Mouse (Mus musculus) forebrain, embryonic 15.5 days (tissue): ENCODE data around the gene Fam168a. TPM values are rescaled to one million over a fixed set of nuclear protein-coding genes. Genes with fewer than 3 reads are reported as not detected.
"Not testable (repeated sequence)": the region's sequence is repeated elsewhere in the genome, so short reads cannot be mapped to it uniquely, and the experiment has no call there.

Experiments
- ATAC-seq: fragments of 200-750 bp; cut with Nextera tagmentation; replicated peaks from 2 replicates; pipeline ENCODE4 v1.8.0; 2017; ENCODE audit warnings: mild to moderate bottlenecking, moderate TSS enrichment, moderate library complexity
- H3K27ac ChIP-seq: fragments of 300-500 bp; sonication (generic); replicated peaks from 2 replicates; pipeline ENCODE4 v1.5.1; 2015; ENCODE audit warnings: mild to moderate bottlenecking, inconsistent platforms
- H3K27me3 ChIP-seq: fragments of 300-500 bp; sonication (generic); 2 replicates; pipeline ENCODE4 v1.6.1; 2015; ENCODE audit warnings: inconsistent platforms
- H3K36me3 ChIP-seq: fragments of 300-500 bp; sonication (generic); 2 replicates; pipeline ENCODE4 v1.6.1; 2015; ENCODE audit warnings: mild to moderate bottlenecking, inconsistent platforms
- H3K4me1 ChIP-seq: fragments of 300-500 bp; sonication (generic); 2 replicates; pipeline ENCODE4 v1.6.1; 2015; ENCODE audit warnings: inconsistent platforms
- H3K4me2 ChIP-seq: fragments of 300-500 bp; sonication (generic); replicated peaks from 2 replicates; pipeline ENCODE4 v1.6.1; 2015; ENCODE audit warnings: mild to moderate bottlenecking, inconsistent platforms
- H3K4me3 ChIP-seq: fragments of 300-500 bp; sonication (generic); 2 replicates; pipeline ENCODE4 v1.5.1; 2015; ENCODE audit warnings: mild to moderate bottlenecking, inconsistent platforms
- H3K9ac ChIP-seq: fragments of 300-500 bp; sonication (generic); replicated peaks from 2 replicates; pipeline ENCODE4 v1.6.1; 2015; ENCODE audit warnings: mild to moderate bottlenecking, inconsistent platforms
- H3K9me3 ChIP-seq: fragments of 300-500 bp; sonication (generic); 2 replicates; pipeline ENCODE4 v1.6.1; 2016; ENCODE audit warnings: inconsistent platforms
- WGBS: fragments of 180-500 bp; shearing (Covaris S2); methylation state at CpG from one replicate; pipeline ENCODE4 v1.1.7; 2015; ENCODE audit warnings: mixed read lengths; 5-methylcytosine and 5-hydroxymethylcytosine counted together
- polyA plus RNA-seq: library from polyadenylated mRNA; unstranded; fragments of >200 nt; fragmentation: Nextera tagmentation; extraction: Ambion mirVana; gene quantifications from 2 replicates; pipeline ENCODE4 v1.2.1, GENCODE M21; 2015

The Fam168a gene
- polyA plus RNA-seq, 1 experiment from 2014 or later, result 115 TPM

DNA sequence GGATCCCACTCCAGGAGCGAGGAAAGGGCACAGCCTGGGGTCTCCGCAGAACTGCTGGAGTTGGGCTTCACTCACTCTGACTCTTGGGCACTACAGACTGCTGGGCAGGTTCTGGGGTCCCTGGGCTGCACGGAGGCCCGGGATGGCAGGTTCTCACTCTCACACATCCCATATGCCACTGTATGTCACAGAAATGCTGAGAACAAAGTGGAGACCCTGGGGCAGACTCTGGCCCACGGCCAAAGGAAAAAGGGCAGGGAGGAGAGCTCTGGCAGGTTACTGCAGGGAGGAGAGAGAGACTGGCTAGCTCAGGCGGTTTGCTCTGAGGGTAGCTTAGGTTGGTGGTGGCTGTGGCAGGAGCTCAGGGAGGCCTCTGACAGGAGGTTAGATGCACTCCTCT is 15.8 kb downstream of the Fam168a start:
- Histone ChIP-seq H3K9me3 (no peaks in the 10 kb centered on the region), H3K27ac (peak overlapping the region; percentile 70), H3K4me1 (peaks cover 53% of the 10 kb centered on the region), H3K4me2 (no peak overlapping the region), H3K9ac (no peak overlapping the region), H3K36me3 (no peaks in the 10 kb centered on the region), H3K4me3 (no peak overlapping the region), H3K27me3 (no peaks in the 10 kb centered on the region)
- WGBS, result 24% methylated on average over 6 of the region's 6 CpGs
- peak; percentile 59; the same call in 1 of the 2 replicates for ATAC-seq

GRCm38 (mm10) chr7:100723453-100724294 is 17.2 kb downstream of the Fam168a start:
- 0 out of 2 replicates have a peak, but pooled peaks have one; percentile 35 for ATAC-seq

GRCm38 (mm10) chr7:100727538-100728085 is 21.2 kb downstream of the Fam168a start:
- Histone ChIP-seq H3K4me3 (no peak overlapping the region), H3K9me3 (no peaks in the 10 kb centered on the region), H3K4me2 (no peak overlapping the region), H3K27ac (no peak overlapping the region), H3K36me3 (no peaks in the 10 kb centered on the region), H3K4me1 (peaks cover 36% of the 10 kb centered on the region), H3K27me3 (no peaks in the 10 kb centered on the region), H3K9ac (no peak overlapping the region)
- no peak for ATAC-seq
- WGBS, result 72% methylated on average over 2 of the region's 2 CpGs

More at GRCm38 (mm10) chr7:100723453-100724294, 17.2 kb downstream of the Fam168a start:
- Histone ChIP-seq H3K4me2 (peak overlapping the region; percentile 15; the same call in 1 of the 2 replicates), H3K27ac (peak overlapping the region; percentile 86), H3K36me3 (no peaks in the 10 kb centered on the region), H3K4me1 (peaks cover 48% of the 10 kb centered on the region), H3K9ac (no peak overlapping the region), H3K4me3 (no peak overlapping the region), H3K9me3 (no peaks in the 10 kb centered on the region), H3K27me3 (no peaks in the 10 kb centered on the region)
- WGBS, result 4% methylated on average over 12 of the region's 12 CpGs

DNA sequence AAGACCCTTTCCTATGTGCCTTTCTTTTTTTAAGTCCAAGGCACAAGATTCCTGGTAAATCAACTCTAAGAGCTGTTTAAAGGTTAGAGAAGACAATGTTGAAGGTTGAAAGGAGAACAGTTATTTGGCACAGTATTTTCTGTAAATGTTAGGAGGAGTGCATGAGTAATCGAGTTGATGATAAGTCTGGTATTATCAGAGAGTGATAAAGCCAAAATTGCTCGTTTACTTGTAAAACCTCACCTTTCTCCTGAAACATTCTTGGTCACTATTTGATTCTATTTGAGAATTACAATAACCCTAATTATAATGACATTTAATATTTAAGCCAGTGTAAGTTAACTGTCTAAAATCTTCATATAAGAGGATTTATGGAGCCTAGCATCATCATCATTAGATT is 23.3 kb downstream of the Fam168a start:
- Histone ChIP-seq H3K9me3 (no peaks in the 10 kb centered on the region), H3K27ac (no peak overlapping the region), H3K27me3 (no peaks in the 10 kb centered on the region), H3K4me2 (no peak overlapping the region), H3K4me1 (peaks cover 34% of the 10 kb centered on the region), H3K36me3 (no peaks in the 10 kb centered on the region), H3K9ac (no peak overlapping the region), H3K4me3 (no peak overlapping the region)
- whole genome bisulfite sequencing, result 85% methylated on average over 2 of the region's 2 CpGs
- no peak for ATAC-seq

DNA sequence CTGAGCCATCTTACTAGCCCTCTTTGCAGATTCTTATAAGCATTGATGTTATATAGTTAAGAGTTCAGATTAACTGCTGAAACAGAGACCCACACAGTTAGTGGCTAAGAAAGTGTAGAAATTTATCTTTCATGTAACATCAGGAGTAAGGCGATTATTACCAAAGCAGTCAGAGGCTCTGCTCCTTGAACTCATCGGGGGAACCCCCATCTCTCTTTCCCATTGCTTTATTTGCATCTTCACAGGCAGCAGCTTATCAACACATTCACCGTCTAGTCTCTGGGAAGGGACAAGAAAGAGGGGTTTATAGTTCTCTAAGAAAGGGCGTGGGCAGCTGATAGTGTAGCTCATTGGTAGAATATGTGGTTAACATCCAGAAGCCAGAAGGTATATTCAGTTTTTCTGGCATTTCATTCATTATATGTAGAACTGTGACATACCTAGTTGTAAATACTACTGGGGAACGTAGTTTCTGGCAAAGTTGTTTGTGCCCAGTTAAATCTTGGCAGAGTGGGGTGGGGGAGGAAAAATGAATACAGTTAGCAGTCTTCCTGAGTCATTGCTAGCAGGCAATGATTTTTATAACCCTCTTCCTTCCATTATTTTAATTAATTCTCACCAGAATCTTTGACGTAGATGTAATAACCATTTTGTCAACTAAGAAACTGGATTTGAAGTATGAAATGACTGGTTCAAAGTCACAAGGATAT is 26.1 kb downstream of the Fam168a start:
- no peak for ATAC-seq
- H3K27ac ChIP-seq, result peak overlapping the region; percentile 78
- no peaks in the 10 kb centered on the region for H3K27me3 ChIP-seq
- no peak overlapping the region for H3K9ac ChIP-seq
- no peak overlapping the region for H3K4me2 ChIP-seq
- 59% methylated on average over 6 of the region's 6 CpGs for WGBS
- H3K4me3 ChIP-seq, result no peak overlapping the region
- no peaks in the 10 kb centered on the region for H3K9me3 ChIP-seq
- no peaks in the 10 kb centered on the region for H3K36me3 ChIP-seq
- H3K4me1 ChIP-seq, result peaks cover 35% of the 10 kb centered on the region

DNA sequence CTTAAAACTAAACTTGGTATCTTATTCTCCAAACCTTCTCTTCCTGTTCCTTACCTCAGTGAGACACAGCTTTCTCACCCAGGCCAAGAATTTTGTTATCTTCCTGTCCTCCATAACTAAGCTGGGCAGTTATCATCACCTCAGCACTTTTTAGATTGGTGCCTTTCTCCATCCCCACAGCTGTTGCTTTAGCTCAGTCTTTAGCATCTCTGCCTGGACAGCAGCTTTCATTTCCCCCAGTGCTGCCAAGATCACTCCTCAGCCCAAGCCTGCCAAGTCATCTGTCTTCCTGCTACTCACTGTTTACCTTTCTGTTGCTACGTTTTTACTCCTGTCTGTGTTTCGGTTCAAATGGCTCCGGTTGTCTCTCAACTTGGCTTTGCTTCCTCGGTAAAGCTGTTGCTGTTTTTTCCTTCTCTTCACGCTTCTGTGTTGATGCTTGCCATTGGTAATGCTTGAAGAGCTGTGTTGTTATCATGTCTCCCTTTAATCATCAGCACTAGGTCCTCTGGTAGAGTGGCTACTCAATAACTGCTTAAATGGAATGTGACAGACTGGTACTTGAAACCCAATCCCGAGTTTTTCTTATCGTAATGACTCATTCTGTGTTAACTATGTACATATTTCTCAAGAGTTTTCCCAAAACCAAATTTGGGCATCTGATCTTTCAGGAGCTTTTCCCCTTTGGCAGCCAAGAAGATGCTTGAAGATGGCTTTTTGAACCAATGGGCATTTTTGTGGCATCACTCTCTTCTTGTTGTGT is 26.8 kb downstream of the Fam168a start:
- no peaks in the 10 kb centered on the region for H3K27me3 ChIP-seq
- peaks cover 35% of the 10 kb centered on the region for H3K4me1 ChIP-seq
- ATAC-seq, result peak; percentile 52; the same call in 1 of the 2 replicates
- no peaks in the 10 kb centered on the region for H3K36me3 ChIP-seq
- peak overlapping the region; percentile 78 for H3K27ac ChIP-seq
- 47% methylated on average over 7 of the region's 7 CpGs for WGBS
- H3K9me3 ChIP-seq, result no peaks in the 10 kb centered on the region
- no peak overlapping the region for H3K9ac ChIP-seq
- no peak overlapping the region for H3K4me3 ChIP-seq
- no peak overlapping the region for H3K4me2 ChIP-seq

DNA sequence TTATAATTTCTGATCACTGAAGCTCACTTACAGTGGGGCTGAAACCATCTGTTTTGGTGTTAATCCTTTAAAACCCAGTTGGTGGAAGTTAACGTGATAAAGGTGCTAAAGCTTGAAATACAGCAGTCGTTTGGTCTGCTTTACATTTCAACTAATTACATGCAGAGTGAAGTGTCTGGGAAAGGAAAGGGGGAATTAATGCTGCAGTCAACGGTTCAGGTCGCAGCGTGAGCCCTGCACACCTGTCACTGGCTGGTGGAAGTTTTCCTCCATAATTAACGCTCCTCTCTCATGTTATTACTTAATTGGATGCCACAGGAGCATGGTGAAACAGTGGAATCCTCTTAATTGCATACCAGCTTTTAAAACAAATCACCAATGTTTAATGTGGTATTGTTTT is 27.8 kb downstream of the Fam168a start:
- Histone ChIP-seq H3K4me1 (peaks cover 35% of the 10 kb centered on the region), H3K27me3 (no peaks in the 10 kb centered on the region), H3K4me2 (no peak overlapping the region), H3K36me3 (no peaks in the 10 kb centered on the region), H3K9ac (no peak overlapping the region), H3K4me3 (no peak overlapping the region), H3K27ac (peak overlapping the region; percentile 69), H3K9me3 (no peaks in the 10 kb centered on the region)
- ATAC-seq, result peak; percentile 78
- WGBS, result 14% methylated on average over 6 of the region's 6 CpGs

DNA sequence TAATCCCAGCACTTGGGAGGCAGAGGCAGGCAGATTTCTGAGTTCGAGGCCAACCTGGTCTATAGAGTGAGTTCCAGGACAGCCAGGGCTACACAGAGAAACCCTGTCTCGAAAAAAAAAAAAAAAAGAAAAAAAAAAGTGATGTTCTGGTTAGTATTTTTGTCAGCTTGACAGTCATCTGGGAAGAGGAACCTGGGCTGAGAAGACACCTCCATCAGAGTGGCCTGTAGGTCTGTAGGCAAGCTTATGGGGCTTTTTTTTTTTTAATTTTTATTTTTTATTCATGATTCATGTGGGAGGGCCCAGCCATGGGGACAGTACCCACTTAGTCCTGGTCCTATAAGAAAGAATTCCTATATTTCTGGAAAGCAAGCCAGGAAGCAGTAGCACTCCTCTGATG is 28.5 kb downstream of the Fam168a start:
- WGBS, result 85% methylated on average over 2 of the region's 2 CpGs
- not testable (repeated sequence) for H3K36me3 ChIP-seq, H3K9me3 ChIP-seq, ATAC-seq, H3K4me3 ChIP-seq, H3K27me3 ChIP-seq, H3K4me2 ChIP-seq, H3K9ac ChIP-seq
- Histone ChIP-seq H3K27ac (peak overlapping the region; percentile 69), H3K4me1 (peaks cover 35% of the 10 kb centered on the region)

GRCm38 (mm10) chr7:100736131-100736530 is 29.7 kb downstream of the Fam168a start:
- Histone ChIP-seq H3K36me3 (no peaks in the 10 kb centered on the region), H3K27me3 (no peaks in the 10 kb centered on the region), H3K27ac (no peak overlapping the region), H3K9me3 (no peaks in the 10 kb centered on the region), H3K4me3 (no peak overlapping the region), H3K4me2 (no peak overlapping the region), H3K4me1 (peaks cover 35% of the 10 kb centered on the region), H3K9ac (no peak overlapping the region)
- no peak for ATAC-seq
- 69% methylated on average over 3 of the region's 3 CpGs for WGBS

DNA sequence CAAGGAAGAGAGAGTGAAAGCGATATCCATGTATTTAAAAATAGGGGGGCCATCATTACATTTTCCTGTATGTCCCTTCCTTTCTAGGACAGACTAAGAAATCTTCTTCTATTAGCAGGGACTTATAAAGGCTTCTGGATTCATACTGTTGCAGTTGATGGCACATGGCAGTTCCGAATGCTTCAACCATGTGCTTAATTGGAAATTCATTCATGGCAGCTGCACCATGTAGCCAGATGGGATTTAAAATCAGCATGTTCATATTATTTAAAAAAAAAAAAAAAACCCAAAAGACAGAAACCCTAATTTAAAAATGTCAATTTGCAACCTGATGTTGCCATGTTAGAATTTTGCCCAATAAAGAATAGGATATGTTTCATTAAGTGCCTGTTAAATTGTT is 37.9 kb downstream of the Fam168a start:
- Histone ChIP-seq H3K4me2 (no peak overlapping the region), H3K36me3 (no peaks in the 10 kb centered on the region), H3K27ac (peak overlapping the region; percentile 74), H3K4me1 (peaks cover 17% of the 10 kb centered on the region), H3K9ac (no peak overlapping the region), H3K4me3 (no peak overlapping the region), H3K9me3 (no peaks in the 10 kb centered on the region), H3K27me3 (no peaks in the 10 kb centered on the region)
- 0 out of 2 replicates have a peak, but pooled peaks have one; percentile 46 for ATAC-seq
- WGBS, result 69% methylated on average over 2 of the region's 2 CpGs

DNA sequence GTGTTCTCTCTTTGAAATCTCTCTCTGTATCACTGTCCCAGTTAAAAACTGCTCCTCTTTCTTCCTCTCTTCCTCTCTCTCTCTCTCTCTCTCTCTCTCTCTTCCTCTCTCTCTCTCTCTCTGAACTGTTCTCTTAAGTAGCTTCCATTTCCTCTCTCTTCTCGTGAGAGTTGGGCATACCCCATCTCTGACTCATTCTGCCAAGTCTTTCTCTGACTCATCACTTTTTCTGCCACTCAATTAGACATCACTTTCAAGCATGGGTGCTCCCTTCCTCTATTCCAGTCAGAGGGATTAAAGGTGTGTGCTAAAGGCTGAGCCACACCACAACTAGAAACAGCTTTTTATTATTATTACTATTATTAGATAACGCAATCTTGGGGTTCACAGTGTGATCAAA is 43.7 kb downstream of the Fam168a start:
- no peaks in the 10 kb centered on the region for H3K9me3 ChIP-seq
- H3K36me3 ChIP-seq, result no peaks in the 10 kb centered on the region
- no peak for ATAC-seq
- no peak overlapping the region for H3K27ac ChIP-seq
- H3K4me3 ChIP-seq, result no peak overlapping the region
- H3K4me2 ChIP-seq, result no peak overlapping the region
- no peak overlapping the region for H3K9ac ChIP-seq
- WGBS, result 72% methylated on average over 2 of the region's 2 CpGs
- H3K27me3 ChIP-seq, result no peaks in the 10 kb centered on the region
- 0 out of 2 replicates have a peak, but pooled peaks cover 5% of the 10 kb centered on the region for H3K4me1 ChIP-seq
